Mouse (Mus musculus) spleen, adult 10 weeks (tissue): ENCODE data around the gene Mansc1. TPM values are rescaled to one million over a fixed set of nuclear protein-coding genes. Genes with fewer than 3 reads are reported as not detected.

Experiments used
- polyA plus RNA-seq: library from polyadenylated mRNA; stranded (reverse); fragments of 350-450 nt; fragmentation: Illumina TruSeq; extraction: RNeasy Lipid Tissue Mini Kit (QIAGEN cat#74804); gene quantifications from one replicate; pipeline ENCODE4 v1.2.3, GENCODE M21; 2015; ENCODE audit warnings: low replicate concordance; ENCODE audit not compliant: insufficient read depth

Gene Mansc1
- 2.1 TPM for polyA plus RNA-seq

DNA sequence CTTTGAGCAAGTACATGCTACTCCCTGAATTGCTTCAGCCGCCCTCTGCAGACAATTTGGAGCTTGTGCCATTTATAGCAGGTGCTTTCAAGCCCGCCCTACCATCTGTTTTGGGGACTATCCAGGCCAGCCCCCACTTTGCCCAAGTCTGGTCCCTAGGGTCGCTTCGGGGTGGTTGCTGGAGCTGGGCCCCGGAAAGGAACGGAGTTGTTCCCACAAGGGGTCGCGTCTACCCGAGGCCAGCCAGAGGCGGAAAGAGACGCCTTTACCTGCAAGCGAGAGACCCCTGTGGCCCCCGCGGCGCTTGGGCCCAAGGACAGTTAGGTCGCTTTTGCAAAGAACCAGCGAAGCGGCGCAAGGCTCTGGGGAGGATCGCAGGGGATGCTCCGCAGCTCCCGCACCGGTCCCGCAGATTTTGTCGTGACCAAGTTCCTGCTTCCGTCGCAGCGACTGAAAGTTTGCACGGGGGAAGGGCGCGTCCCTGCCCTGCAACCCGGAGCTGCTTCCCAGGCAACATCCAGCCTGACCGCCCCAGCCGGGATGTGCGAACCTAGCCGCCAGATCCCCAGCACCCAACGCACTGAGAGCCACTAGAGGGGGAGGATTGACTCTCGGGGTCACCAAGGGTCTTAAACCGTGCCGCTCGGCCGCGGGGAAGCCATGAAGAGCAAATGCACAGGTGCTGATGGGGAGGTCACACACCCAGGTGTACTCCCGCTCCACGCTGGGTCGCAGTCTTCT is at the start of gene Mansc1:
Mansc1 (minus strand) TSS at position 542 of the 741 bp plus-strand sequence.

DNA sequence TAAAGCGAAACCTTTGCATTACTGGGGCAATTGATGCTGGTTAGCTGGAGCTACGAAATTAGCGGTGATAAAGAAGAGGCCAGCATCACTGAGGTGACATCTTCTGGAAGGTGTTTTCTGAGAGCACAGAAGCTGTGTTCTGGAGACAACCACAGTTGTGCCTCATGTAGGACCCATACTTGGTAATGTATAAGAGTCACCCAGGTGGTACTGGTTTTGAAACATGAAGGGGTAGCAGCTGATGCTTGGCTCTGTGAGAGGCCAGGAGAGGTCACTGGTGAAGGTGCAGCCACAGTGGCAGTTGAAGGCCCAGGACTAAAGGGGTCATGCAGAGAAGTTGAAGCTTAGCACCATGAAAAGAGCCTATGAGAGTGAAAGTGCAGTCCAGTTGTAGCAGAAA is 6.9 kb upstream of the Mansc1 start, which contains the start of gene Borcs5:
Borcs5 (plus strand) TSS at position 301 of the 400 bp plus-strand sequence.

DNA sequence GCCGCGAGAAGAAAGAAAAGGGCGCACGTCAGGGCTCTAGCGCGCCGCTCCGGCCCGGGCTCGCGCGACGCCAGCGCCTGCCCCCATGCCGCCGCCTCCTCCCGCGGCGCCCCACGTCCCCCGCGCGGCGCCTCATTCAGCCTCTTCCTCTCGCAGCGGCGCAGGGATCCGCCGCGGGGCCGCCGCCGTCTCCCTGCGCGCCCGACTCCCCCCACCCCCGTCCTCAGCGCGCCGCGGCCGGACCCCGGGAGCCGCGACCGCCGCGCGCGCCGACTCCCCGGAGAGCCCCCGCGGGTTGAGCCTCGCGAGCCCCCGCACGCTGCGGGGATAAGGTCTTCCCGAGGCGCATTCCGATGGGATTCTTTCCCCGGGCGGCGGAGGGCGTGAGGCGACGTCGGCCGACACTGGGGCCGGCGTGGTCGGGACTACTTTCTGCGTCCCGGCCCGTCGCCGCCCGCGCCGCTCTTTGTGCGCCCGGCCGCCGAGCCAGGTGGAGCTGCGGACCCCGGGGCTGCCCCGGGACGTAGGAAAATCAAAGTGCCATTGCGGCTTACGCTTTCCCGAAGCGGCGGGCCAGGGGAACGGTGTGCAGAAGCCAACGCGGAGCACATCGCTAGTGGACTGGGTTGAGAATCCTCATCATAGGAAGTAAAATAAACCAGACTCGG is 65.3 kb downstream of the Mansc1 start, which contains the start of gene Lrp6:
Lrp6 (minus strand) TSS at position 148 of the 668 bp plus-strand sequence.

Other genes with a start within 250 kb of the Mansc1 start
- 6.2 TPM for gene Bcl2l14, start 236.2 kb downstream of the Mansc1 start, polyA plus RNA-seq
- 38.6 TPM for gene Lrp6, start 65.5 kb downstream of the Mansc1 start, polyA plus RNA-seq
- 4.8 TPM for gene Borcs5, start 7.0 kb upstream of the Mansc1 start, polyA plus RNA-seq
- 28.7 TPM for gene Dusp16, start 160.1 kb upstream of the Mansc1 start, polyA plus RNA-seq
- 48.6 TPM for gene Crebl2, start 197.7 kb upstream of the Mansc1 start, polyA plus RNA-seq